Mouse (Mus musculus): ENCODE results near the gene Lrrc52.

Gene Lrrc52

GRCm38 (mm10) chr1:167436186-167436975 is 30.2 kb downstream of the Lrrc52 start:
- in situ Hi-C loops (cut with MboI), result no loop called here

DNA sequence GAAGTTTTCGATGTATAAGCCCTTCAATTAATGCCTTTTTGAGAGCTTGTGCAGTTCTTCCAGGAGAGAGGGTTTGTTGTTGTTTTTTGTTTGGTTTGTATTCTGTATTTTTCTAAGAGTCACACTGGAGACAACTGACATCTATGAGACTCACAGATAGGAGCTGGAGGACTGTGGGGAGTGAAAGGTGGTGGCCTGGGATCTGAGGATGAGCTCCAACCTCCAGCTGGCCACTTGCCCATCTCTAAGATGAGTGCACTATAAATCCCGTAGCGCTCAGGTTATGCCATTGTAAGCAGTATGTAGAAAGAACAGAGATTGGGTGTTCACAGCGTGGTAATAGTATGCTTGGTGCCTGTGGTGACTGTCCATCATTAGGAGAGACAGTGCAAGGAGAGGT is 31.6 kb downstream of the Lrrc52 start:
- in situ Hi-C loops (cut with MboI), result no loop called here

DNA sequence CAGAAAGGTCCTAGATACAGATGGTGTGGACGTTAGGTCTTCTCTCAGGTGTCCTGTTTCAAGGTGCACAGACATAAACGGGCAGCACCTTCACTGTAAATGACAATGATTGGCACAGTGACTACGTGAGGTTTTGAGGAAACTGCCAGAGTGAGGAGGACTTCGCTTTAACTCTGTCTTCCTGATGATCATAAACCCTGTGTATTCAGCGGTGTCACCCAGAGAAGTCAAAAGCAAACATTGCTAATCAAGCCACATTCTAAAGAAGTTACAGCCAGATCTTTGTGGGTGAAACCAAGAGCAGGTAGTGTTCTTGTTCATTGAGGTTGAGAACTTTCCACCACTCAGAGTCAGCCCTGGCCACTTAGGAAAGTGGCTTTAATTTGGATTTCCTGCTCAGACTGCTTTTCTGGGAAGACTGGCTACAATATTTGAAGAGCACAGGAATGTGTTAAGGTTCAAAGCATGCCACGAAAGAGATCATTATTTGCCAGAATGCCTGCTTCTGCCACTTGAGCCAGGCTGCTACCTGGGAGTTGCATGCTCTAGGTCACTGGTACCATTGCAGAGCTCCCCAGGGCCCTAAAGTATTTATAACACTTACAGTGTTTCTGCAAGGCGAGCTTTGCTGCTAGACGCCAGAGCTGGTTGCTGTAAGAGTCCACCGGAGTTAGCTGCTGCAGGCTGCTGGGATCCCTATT is 35.5 kb downstream of the Lrrc52 start:
- in situ Hi-C loops (cut with MboI), result no loop called here

DNA sequence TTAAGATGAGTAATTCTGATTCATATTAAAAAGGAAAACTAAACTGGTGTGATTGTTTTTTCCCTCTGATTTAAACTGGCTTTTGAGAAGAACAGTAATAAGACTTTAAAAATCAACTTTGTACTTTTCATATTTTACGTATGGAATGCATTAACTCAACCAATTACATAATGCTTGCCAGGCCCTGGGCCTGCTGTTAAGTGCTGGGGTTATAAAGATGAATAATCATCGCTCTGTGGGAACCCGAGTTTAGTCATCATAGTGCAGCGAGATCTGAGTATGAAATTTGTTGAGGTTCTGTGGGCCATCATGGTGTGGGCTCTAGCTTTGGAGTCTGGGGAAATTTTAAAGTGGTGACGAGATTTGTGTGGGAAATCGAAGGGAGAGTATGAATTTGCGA is 39.9 kb downstream of the Lrrc52 start:
- in situ Hi-C loops (cut with MboI), result no loop called here

- in situ Hi-C loops (cut with MboI), result no loop called here
These were observed 41.0 kb downstream of the Lrrc52 start for GRCm38 (mm10) chr1:167425572-167425971.

DNA sequence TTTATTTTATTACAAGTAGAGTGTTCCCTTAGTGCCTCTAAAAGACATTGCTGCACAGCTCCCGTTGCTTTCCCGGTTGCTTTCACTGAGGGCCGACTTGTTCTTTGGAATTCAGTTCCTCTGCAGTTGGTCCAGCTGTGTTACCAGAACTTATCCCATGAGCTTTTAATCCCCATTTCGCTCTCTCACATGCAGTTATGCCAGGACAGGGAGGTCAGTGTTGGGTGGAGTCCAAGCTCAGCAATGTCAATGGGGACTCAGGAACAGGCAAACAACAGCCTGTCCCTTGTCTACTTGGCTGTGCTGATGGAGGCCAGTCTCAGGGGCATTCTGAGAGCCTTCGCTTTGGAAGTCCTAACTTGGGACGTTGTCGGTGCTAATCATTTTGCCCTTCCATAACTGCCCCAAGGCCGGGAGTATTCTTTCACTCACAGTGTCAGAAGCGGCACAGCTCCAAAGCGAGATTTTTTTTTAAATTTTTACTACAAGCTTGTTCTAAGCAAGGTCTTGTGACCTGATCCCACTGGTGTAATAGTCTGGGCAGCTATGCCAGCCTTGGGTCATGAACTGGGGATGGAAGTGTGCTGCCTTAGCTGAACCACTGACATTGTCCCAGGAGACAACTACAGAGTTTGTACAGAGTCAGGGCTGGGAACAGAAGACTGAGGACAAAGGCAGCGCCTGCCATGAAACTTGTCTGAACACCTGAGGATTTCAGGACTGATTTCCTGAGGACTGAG is 43.9 kb downstream of the Lrrc52 start:
- in situ Hi-C loops (cut with MboI), result no loop called here

DNA sequence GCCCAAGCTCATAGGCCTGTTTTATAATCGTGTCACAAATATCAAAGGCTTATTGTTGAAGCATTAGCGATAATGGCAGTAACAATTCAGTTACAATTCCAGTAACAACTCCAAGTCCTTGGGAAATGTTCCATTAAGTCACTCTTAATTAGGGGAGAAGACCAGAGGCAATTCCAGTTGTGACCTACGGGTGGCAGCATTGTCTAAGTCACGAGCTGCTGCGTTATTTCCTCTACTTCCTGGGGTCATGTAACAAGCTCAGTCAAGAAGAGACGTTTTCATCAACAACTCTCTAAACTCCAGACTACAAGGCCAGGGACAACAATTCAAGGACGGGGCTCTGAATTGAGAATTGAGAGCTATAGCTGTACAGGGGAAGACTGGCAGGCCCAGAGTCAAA is 51.7 kb downstream of the Lrrc52 start:
- in situ Hi-C loops (cut with MboI), result no loop called here

DNA sequence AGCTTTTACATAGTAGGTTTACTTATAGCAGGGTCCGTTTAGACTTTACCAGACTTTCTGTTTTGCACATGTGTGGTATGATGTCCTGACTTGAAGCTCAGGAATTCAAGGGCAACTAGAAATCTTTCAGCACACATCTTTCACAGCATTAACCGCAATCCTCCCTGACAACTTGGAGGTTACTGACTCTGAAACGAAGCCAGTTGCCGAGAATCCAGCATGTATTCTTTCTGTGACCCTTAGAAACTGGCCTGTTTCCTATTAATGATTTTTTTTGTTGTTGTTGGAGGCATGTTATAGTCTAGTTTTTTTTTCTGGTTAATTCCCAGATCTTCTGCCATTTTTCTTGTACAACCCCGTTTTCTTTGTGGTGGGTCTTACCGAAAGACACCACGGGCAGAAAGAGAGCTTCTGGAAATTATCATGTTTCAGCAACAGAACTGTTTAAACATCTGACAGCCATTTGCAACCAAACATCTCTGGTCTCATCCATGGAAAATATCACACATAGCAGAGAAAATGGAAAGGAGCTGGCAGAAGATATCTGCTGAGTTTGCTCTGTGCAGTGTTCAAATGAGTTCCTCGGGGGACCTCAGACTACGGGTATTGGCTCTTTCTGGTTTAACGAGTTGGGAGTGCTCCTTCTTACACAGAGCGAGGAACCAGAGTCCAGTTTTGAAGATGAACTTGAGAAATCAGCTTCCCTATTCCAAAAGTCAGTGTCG is 54.4 kb downstream of the Lrrc52 start:
- in situ Hi-C loops (cut with MboI), result no loop called here

GRCm38 (mm10) chr1:167409601-167410000 is 57.0 kb downstream of the Lrrc52 start:
- in situ Hi-C loops (cut with MboI), result no loop called here

GRCm38 (mm10) chr1:167405237-167405636 is 61.3 kb downstream of the Lrrc52 start:
- in situ Hi-C loops (cut with MboI), result no loop called here
